Mouse (Mus musculus): ENCODE results near the gene Vmn1r48.
"Not testable (repeated sequence)": the region's sequence is repeated elsewhere in the genome, so short reads cannot be mapped to it uniquely, and the experiment has no call there.

The Vmn1r48 gene

GRCm38 (mm10) chr6:90036741-90037140 is at the start of gene Vmn1r48:
Gene Vmn1r48 (minus strand): TSS chr6:90036841.
- not testable (repeated sequence) for DNase-seq (ENCODE audit: low spot score)

- no peak for DNase-seq (ENCODE audit: low spot score)
These were observed 41.8 kb upstream of the Vmn1r48 start, which contains the start of gene Vmn1r49 for GRCm38 (mm10) chr6:90078406-90078805. Gene Vmn1r49 (minus strand): TSS chr6:90078506.

DNA sequence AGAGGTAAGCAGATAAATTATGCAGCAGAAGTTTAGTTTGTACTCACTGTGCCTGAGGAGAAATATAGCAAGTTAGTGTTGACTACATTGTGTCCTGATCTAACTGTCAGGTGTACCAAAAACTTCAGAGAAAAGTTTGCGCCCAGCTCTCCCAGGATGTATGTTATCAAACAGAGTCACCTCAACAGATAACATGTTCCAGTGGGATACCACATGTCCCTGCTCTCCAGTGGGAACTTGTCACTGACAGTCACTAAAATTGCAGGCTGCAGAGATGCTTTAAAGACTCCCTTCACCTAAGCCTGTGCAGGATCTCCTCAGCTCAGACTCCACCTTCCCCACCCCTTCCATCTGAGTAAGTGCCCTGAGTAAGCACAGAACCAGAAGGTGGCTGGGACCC is 20.8 kb downstream of the Vmn1r48 start, which contains the start of gene Vmn1r47:
Gene Vmn1r47, plus strand, starts transcription at position 301 of the 400 bp plus-strand sequence.
- not testable (repeated sequence) for DNase-seq (ENCODE audit: low spot score)

DNA sequence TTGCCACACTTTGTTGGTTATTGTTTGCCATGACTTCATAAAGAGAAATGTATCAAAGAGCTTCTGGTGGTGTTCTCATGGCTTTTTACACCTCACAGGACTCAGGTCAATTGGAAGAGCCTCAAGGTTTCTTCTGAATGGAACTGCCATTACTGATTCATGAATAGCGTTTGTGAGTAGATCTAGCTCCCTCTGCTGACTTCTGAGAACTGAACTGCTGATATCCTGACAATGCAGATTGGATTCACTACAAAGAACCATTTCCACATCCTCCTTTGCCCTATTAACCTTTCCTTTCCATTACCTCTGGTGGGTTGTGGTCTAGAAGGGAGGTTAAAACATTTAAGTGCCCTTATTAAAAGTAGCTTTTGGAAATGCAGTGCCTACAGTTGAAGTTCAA is 50.7 kb downstream of the Vmn1r48 start:
- DNase-seq (ENCODE audit: low spot score), result no peak

Measured in T-cell, adult 2 months (primary cell).